Mouse (Mus musculus) lung, postnatal 25 days (tissue): ENCODE data around the gene Slc26a3.

ENCODE experiments used
- DNase-seq: peaks from one replicate; pipeline ENCODE4 v3.0.0; 2022; ENCODE audit warnings: low spot score

The Slc26a3 gene

GRCm38 (mm10) chr12:31390571-31390970 is at the start of gene Slc26a3:
Gene Slc26a3, plus strand, starts transcription at chr12:31390871.
- DNase-seq = no peak

GRCm38 (mm10) chr12:31350191-31350943 is 40.3 kb upstream of the Slc26a3 start:
- no peak for DNase-seq

- peak; percentile 97 for DNase-seq
These were observed 39.4 kb upstream of the Slc26a3 start, which contains the start of gene Dld for GRCm38 (mm10) chr12:31350944-31351928. Gene Dld, minus strand, starts transcription at chr12:31351453.

GRCm38 (mm10) chr12:31366428-31366827 is 24.2 kb upstream of the Slc26a3 start:
- no peak for DNase-seq

GRCm38 (mm10) chr12:31367721-31368120 is 22.9 kb upstream of the Slc26a3 start:
- DNase-seq = no peak

- no peak for DNase-seq
These were observed 21.6 kb upstream of the Slc26a3 start for GRCm38 (mm10) chr12:31369118-31369517.

GRCm38 (mm10) chr12:31369656-31370055 is 21.0 kb upstream of the Slc26a3 start:
- DNase-seq = no peak

- DNase-seq = peak; percentile 78
These were observed 15.9 kb upstream of the Slc26a3 start for GRCm38 (mm10) chr12:31374603-31375282.

GRCm38 (mm10) chr12:31375283-31375615 is 15.4 kb upstream of the Slc26a3 start:
- DNase-seq = no peak

- no peak for DNase-seq
These were observed 14.2 kb upstream of the Slc26a3 start for GRCm38 (mm10) chr12:31376326-31376950.

- DNase-seq = no peak
These were observed 13.4 kb upstream of the Slc26a3 start for GRCm38 (mm10) chr12:31377241-31377640.

- DNase-seq = no peak
These were observed 9.8 kb upstream of the Slc26a3 start for GRCm38 (mm10) chr12:31380878-31381277.

- DNase-seq = no peak
These were observed 8.2 kb upstream of the Slc26a3 start for GRCm38 (mm10) chr12:31382451-31382850.

- DNase-seq = peak; percentile 23
These were observed 3.4 kb upstream of the Slc26a3 start for GRCm38 (mm10) chr12:31387303-31387702.

GRCm38 (mm10) chr12:31391696-31392095 is 1.0 kb downstream of the Slc26a3 start:
- DNase-seq = no peak

GRCm38 (mm10) chr12:31395895-31396294 is 5.2 kb downstream of the Slc26a3 start:
- no peak for DNase-seq

- no peak for DNase-seq
These were observed 7.0 kb downstream of the Slc26a3 start for GRCm38 (mm10) chr12:31397709-31398108.

- no peak for DNase-seq
These were observed 10.2 kb downstream of the Slc26a3 start for GRCm38 (mm10) chr12:31400821-31401220.

- no peak for DNase-seq
These were observed 11.3 kb downstream of the Slc26a3 start for GRCm38 (mm10) chr12:31401930-31402329.

- no peak for DNase-seq
These were observed 14.0 kb downstream of the Slc26a3 start for GRCm38 (mm10) chr12:31404575-31405240.

- DNase-seq = no peak
These were observed 25.3 kb downstream of the Slc26a3 start for GRCm38 (mm10) chr12:31415971-31416370.
